Mouse (Mus musculus): Measurements from ENCODE around the gene Ncam1. TPM values are rescaled to one million over a fixed set of nuclear protein-coding genes. Genes with fewer than 3 reads are reported as not detected.

Gene Ncam1
- polyA plus RNA-seq (2021; fragmentation: Nextera tagmentation) = 123 and 129 TPM in 2 replicates
- long read RNA-seq, experiment 1, partial matches to known transcripts = 92 of 253 reads
- long read RNA-seq, experiment 1, other reads (novel, unspliced or antisense) = 161 of 253 reads
- long read RNA-seq, experiment 2, partial matches to known transcripts = 59 of 182 reads
- long read RNA-seq, experiment 2, other reads (novel, unspliced or antisense) = 123 of 182 reads

DNA sequence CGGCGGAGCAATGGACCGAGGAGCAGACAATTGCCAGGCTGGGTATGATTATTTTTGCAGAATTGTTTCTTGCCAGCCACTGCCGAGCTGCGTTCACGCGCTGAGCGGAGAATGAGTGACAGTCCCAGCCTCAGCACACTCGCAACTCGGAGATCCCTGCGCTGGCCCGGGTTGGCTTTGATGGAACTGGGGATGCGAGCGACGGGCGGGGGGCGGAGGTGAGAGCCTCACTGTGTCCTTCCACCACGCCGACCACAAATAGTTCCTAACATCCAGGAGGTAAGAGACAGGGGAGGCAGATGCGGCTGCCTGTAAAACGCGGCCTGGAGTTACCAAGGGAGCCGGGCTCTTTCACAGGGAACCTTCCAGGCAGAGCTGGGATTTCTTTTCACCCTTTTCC lies at the start of gene Ncam1:
TSS of gene Ncam1 (minus strand) at position 120 of the 400 bp plus-strand sequence.

DNA sequence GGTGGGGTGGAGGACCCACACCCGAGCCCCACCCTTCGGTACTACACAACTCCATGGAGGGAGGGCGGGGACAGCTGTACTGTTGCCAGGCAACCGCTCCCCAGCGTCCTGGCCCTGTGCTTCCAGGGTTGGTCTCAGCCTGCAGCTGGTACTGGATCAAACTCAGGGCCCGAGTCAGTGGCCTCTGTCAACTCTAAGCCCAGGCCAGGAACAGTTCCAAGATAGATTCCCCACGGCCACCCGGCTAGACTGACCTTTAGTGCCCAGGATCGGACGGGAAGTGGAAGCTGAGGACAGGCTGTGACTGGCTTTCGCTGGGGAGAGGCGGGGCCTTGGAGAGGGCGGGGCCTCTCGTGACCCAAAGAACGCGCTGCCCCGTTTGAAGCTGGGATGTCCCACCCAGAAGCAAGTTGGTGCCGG lies 312.8 kb downstream of the Ncam1 start, which contains the start of gene Ttc12:
TSS of gene Ttc12 (minus strand) at position 334 of the 420 bp plus-strand sequence.

